Mouse (Mus musculus) thymus, adult 18-20 months (tissue): ENCODE results near the gene Gm11060.

Experiments
- DNase-seq, 2 experiments: peaks; one replicate each; pipeline ENCODE4 v3.0.0; 2022; ENCODE audit warnings: mixed read lengths in 2 of 2

Gene Gm11060

GRCm38 (mm10) chr2:105091718-105092117 lies at the start of gene Gm11060:
Gm11060 (plus strand) TSS chr2:105092018.
- DNase-seq, result no peak

DNA sequence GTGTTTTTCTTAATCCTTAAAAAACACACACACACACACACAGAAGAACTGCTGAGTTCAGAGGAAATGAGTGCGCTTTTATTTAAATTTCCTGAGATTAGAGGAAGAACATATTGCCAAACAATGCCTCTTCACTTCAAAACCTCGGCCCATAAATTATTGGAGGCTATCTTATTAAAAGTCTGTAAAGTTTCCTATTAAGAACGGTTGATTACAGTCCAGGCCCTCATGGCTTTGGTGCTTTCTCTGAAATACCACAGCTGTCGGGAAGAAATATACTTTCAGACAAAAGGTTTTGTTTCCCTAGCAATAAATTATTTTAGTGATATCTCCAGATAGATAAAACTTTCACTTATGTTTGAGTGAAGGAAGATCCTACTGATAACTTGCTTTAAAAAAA lies 48.7 kb upstream of the Gm11060 start:
- no peak for DNase-seq

DNA sequence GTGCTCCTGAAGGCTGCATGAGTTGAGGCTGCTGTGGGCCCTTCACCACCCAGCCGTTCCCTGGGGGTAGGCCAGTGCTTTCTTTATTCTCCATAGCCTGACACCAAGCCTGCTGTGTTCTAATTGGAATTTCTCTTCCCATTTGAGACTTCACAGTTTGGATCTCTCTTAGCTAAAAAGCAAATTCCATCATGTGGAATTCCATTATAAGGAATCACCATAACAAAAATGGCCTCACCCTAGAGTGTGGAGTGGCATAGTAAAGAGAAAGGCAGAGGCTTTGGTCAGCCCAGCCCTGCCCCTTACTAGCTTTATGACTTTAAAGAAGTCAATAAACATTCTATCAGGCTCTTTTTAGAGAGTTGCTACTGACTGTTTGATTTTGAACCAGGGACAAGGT lies 43.5 kb upstream of the Gm11060 start:
- no peak for DNase-seq

- DNase-seq, result no peak
Measured at GRCm38 (mm10) chr2:105055529-105055928, 36.3 kb upstream of the Gm11060 start.

DNA sequence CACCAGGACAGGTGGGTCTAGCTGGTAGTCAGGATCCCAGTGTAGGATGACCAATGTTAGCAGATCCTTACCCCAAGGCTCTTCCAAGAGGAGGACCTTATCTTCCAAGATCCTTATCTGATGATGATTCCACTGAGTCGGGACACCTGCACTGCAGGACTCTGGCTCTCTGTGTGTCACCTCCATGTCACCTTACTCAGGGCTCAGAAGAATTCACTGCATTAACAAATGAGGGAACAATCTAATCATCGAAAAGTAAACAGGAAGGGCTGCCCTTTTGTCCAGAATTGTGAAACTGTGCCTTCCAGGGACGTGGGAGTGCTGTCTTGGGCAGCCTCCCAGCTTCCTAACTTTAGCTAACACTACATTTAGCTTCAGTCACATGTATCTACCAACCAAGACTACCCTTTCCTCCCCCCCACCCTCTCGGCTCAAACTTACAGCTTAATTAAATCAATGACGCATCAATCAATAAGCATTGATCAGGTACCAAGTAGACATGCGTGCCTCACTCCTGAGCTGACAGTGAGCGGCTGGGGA lies 33.2 kb upstream of the Gm11060 start:
- DNase-seq, result no peak

DNA sequence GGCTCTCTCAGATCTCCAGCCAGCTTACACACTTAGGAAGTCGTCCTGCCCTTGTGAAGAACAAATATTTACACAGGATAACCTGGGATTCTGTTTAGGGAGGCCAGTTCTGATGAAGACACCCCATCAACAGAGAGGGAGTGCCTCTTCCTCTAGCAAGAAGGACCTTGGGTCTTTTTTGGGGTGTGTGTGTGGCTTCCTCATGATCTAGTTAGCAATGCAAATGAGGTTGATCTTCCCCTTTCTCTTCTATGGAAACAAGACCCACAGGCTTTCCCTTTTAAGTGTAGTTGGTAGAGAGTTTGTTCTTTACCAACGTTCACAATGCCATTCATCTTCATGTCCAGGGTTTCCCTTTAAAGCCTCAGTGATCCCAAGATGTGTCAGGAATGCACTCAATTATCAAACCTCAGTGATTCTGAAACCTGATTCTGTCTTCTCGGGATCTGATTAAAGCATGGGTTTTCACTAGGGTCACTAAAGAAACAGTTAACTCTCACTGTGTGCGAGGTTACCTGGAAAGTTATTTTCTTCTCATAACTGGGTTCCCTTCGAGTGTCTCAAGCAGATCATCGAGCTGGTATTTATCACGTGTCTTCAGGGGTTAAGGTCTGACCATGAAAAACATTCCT lies 29.0 kb upstream of the Gm11060 start:
- no peak for DNase-seq

GRCm38 (mm10) chr2:105072496-105072895 lies 19.3 kb upstream of the Gm11060 start:
- DNase-seq, result no peak

DNA sequence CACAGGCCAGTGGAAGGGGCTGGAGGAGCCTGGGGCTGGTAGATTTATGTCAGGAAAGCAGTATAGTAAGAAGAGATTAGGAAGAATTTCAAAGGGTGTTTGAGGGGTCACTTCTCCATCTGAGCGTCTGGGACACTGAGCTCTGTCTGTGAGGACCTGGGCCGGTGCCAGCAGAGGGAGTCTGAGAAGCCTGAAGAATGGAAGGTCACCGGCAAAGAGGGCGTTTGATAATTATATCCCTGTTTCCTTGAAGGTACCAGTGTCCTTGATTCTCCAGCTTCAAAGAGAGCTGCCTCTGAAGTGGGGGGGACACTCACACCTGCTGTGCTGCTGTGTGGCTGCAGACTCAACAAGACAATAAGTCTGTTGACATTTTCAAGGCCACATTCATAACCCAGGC lies 17.6 kb upstream of the Gm11060 start:
- DNase-seq, result no peak

DNA sequence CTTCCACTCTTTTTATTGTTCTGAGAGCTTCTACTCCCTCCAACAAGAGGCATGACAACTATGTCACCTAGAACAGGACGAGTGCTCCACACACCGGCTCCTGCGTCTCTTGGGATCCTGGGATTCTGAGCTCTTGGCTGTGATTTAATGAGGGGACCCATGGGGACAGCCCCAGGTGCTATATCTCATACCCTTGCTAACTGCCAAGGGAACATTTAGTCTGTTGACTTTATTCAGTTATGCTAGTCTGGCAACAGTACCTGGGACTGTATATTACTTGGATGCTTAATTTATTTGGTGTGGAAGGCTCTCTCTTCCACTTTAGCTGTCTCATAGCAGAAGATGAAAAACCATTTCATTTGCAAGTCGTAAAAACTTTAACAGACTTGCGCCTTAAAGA lies 16.0 kb upstream of the Gm11060 start:
- no peak for DNase-seq

DNA sequence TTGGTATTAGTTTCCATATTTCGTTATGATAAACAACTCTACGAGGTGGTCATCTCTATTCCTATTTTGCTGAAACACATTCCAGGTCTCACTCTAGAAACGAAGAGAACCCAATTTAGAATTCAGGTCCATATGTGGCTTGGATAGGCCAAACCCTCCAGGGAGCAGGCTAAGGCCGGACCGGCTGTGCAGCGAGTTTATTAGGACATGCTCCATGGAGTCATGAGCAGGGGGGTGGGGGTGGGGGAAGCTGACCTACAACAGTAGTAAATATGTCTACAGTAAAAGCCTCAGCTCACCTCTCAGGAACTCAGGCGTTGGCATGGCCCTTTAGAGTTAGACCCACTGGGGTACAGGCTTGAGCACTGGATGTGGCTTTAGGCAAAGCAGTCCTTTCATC lies 14.7 kb upstream of the Gm11060 start:
- DNase-seq, result no peak

- DNase-seq, result no peak
Measured at GRCm38 (mm10) chr2:105082256-105082790, 9.5 kb upstream of the Gm11060 start.

GRCm38 (mm10) chr2:105084035-105084434 lies 7.8 kb upstream of the Gm11060 start:
- no peak for DNase-seq

DNA sequence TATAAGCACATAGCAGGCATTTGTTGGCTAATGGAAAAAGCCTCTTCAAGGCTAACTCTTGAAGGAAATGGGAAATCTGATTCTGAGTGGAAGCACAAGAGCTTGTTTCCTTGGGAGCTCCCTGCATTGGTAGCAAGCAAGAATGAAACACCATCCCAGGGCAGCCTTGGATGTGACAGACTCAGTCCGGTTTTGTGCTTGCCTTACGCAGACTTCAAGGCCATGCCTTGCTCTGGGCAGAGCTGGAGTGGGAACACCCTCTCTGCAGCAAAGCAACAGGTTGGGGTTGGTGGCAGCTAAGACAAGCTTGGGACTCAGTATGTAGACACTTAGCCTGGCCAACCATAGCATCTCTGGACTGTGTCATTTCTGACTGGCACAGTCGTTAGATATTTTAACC lies 5.7 kb upstream of the Gm11060 start:
- DNase-seq, result no peak

DNA sequence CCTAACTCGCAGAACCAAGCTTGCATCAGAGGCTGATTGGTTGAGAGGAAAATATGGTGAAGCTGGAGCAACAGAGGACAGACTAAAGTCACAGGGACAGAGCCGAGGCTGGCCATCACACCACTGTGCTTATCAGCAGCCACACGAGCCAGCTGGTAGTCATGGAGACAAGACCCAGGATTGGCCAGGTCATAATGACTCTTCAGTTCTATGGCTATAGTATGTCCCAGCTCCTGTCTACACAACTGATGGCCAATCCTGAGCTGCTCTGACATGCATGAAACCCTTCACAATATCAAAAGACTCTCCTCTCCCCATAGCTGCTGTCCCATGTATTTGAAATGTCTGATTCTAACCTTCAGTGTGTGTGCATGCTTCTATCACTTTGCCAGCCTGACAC lies 3.8 kb upstream of the Gm11060 start:
- no peak for DNase-seq

- DNase-seq, result no peak
Measured at GRCm38 (mm10) chr2:105089083-105089482, 2.7 kb upstream of the Gm11060 start.

DNA sequence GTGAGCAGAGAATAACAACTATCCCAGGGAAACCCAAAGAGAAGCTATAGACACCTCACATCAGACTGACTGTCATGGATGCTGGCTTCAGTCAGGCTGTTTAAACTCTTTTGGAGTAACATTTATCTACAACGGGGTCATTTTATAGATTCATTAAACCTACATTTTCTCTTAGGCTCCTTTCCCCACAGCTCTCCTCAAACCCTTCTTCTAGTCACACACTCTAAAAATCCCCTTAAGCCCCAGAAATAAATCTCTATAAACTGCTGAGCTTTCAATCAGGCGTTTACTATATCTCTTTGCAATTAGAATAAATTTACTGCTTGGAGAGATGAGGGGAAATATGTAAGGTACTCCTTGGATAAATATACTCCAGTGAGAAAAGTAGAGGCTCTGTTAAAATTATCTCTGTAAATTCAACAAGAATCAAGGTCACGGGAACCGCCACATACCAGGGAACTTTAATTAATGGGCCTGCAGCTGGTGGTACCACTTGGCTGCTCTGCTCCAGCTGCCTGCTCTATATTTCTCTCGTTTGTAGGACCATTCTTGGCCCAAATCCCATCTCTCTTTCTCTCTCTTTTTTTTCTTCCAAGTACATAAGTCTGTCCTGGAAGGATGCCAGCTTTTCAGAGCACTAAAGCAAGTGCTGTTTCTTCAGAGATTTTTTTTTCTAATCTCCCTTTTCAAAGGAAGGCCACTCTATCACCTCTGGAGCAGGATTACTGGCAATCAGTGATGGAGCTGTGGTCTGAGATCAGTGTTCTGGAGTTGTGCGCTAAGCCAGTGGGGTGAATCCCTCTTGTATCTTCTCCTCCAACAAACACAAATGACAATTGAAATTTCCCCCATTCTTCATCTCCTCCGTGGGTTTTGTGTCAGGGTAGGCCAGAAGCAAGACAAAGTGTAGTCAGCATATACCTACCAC lies 2.0 kb upstream of the Gm11060 start:
- DNase-seq, result no peak

DNA sequence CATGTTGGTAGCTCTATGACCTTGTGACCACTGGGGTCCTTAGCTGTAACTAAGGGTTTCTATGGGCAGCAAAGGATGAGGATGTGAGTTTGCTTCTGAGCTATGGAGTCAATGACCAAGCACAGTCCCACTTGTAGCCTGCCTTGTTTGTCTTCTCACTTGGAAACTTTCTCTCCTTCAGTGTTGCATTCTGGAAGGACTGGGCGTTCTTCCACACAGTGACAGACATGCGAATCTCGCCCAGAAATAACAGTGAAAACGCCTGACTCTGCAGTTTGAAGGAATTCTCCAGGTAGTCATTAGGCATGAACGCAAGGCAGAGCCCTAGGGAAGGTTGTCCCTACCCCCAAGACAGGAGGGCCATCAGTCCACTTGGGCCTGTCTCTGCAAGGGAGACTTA lies 827 bp upstream of the Gm11060 start:
- DNase-seq, result no peak

- no peak for DNase-seq
Measured at GRCm38 (mm10) chr2:105097294-105097953, 5.6 kb downstream of the Gm11060 start.

DNA sequence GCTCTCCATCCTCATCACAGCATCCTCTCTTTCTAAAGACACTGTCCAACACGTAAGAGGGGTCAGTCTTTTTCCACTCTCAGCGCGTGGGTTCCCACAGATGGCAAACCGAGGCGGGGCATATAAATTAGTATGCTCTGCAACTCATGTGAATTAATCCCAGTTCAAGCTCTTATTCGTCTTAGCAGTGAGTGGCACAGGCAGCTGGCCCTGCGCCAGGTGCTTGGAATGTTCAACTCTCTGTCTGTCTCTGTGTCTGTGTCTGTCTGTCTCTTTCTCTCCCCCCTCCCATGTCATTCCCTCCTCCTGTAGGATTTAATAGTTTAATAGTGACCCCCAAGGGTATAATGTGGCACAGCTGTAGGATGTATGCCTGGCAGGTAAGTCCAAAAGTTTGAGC lies 7.6 kb downstream of the Gm11060 start:
- DNase-seq, result no peak

- DNase-seq, result no peak
Measured at GRCm38 (mm10) chr2:105100541-105100940, 8.7 kb downstream of the Gm11060 start.

DNA sequence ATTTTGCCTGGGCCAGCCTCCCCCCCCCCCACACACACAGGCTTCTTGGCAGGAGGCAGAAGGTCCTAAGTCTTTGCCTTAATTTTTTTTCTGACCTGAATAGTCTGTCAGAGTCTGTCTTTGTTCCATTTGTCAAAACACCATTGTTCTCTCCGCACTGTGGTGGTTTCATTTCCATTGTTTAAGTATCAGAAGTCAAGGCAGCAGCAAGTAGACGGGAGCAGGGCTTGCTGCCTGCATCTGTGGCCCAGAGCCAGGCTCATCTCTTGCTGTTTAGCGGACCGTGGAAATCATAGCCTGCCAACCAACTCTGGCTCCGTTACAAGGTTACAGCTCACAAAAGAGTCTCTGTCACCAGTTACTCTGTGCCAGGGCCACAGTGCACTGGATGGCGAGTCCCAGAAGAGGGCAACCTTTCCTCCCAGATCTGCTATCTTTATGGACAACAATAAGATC lies 16.9 kb downstream of the Gm11060 start:
- DNase-seq, result no peak

GRCm38 (mm10) chr2:105114074-105114473 lies 22.3 kb downstream of the Gm11060 start:
- no peak for DNase-seq

- DNase-seq, result no peak
Measured at GRCm38 (mm10) chr2:105117669-105118068, 25.9 kb downstream of the Gm11060 start.
